Mouse (Mus musculus): Measurements from ENCODE around the gene Iqcf3. TPM values are rescaled to one million over a fixed set of nuclear protein-coding genes. Genes with fewer than 3 reads are reported as not detected.

The Iqcf3 gene
- polyA plus RNA-seq, 1 experiment from 2014 or later: not detected

Other genes with a start within 250 kb of the Iqcf3 start
- gene Dusp7, start 193.0 kb downstream of the Iqcf3 start, polyA plus RNA-seq (2014; fragmentation: Nextera tagmentation; extraction: Ambion mirVana): 26.8 and 27.6 TPM in 2 replicates
- 879 and 889 TPM in 2 replicates for gene Rpl29, start 132.2 kb downstream of the Iqcf3 start, polyA plus RNA-seq (2014; fragmentation: Nextera tagmentation; extraction: Ambion mirVana)
- 39.5 and 43.4 TPM in 2 replicates for gene Acy1, start 123.3 kb downstream of the Iqcf3 start, polyA plus RNA-seq (2014; fragmentation: Nextera tagmentation; extraction: Ambion mirVana)
- gene Abhd14b, start 114.2 kb downstream of the Iqcf3 start, polyA plus RNA-seq (2014; fragmentation: Nextera tagmentation; extraction: Ambion mirVana): 4.6 and 4.7 TPM in 2 replicates
- 38.3 and 41.0 TPM in 2 replicates for gene Abhd14a, start 114.0 kb downstream of the Iqcf3 start, polyA plus RNA-seq (2014; fragmentation: Nextera tagmentation; extraction: Ambion mirVana)
- 300 and 309 TPM in 2 replicates for gene Pcbp4, start 108.3 kb downstream of the Iqcf3 start, polyA plus RNA-seq (2014; fragmentation: Nextera tagmentation; extraction: Ambion mirVana)
- 0.19 and 0.71 TPM in 2 replicates for gene Gpr62, start 95.7 kb downstream of the Iqcf3 start, polyA plus RNA-seq (2014; fragmentation: Nextera tagmentation; extraction: Ambion mirVana)
- gene Rrp9, start 85.7 kb downstream of the Iqcf3 start, polyA plus RNA-seq (2014; fragmentation: Nextera tagmentation; extraction: Ambion mirVana): 56.5 and 63.7 TPM in 2 replicates
- 1.2 TPM in 2 replicates for gene Parp3, start 84.7 kb downstream of the Iqcf3 start, polyA plus RNA-seq (2014; fragmentation: Nextera tagmentation; extraction: Ambion mirVana)
- not detected in 2 replicates for gene Iqcf1, start 61.7 kb downstream of the Iqcf3 start, polyA plus RNA-seq (2014; fragmentation: Nextera tagmentation; extraction: Ambion mirVana)
- not detected in 2 replicates for gene Iqcf5, start 47.1 kb downstream of the Iqcf3 start, polyA plus RNA-seq (2014; fragmentation: Nextera tagmentation; extraction: Ambion mirVana)
- not detected in 2 replicates for gene Iqcf4, start 9.4 kb upstream of the Iqcf3 start, polyA plus RNA-seq (2014; fragmentation: Nextera tagmentation; extraction: Ambion mirVana)
- gene Iqcf6, start 65.0 kb upstream of the Iqcf3 start, polyA plus RNA-seq (2014; fragmentation: Nextera tagmentation; extraction: Ambion mirVana): not detected in 2 replicates
- 3.3 TPM in 2 replicates for gene Grm2, start 94.5 kb upstream of the Iqcf3 start, polyA plus RNA-seq (2014; fragmentation: Nextera tagmentation; extraction: Ambion mirVana)
- 29.2 and 31.9 TPM in 2 replicates for gene Tex264, start 124.3 kb upstream of the Iqcf3 start, polyA plus RNA-seq (2014; fragmentation: Nextera tagmentation; extraction: Ambion mirVana)
- gene Rad54l2, start 227.6 kb upstream of the Iqcf3 start, polyA plus RNA-seq (2014; fragmentation: Nextera tagmentation; extraction: Ambion mirVana): 7.8 and 8.0 TPM in 2 replicates